Mouse (Mus musculus) olfactory bulb, adult 2 months (tissue): Measurements from ENCODE around the gene Dus2.

Experiments used
- CTCF ChIP-seq: fragments of 200-500 bp; IDR thresholded peaks from 2 replicates; pipeline ENCODE4 v1.5.1; 2012; ENCODE audit warnings: low read depth, mild to moderate bottlenecking, low read length, moderate library complexity; ENCODE audit not compliant: insufficient read depth
- POLR2A ChIP-seq: fragments of 200-500 bp; IDR thresholded peaks from 2 replicates; pipeline ENCODE4 v1.6.1; 2012; ENCODE audit warnings: mild to moderate bottlenecking, low read depth, low read length, moderate library complexity; ENCODE audit not compliant: insufficient read depth

DNA sequence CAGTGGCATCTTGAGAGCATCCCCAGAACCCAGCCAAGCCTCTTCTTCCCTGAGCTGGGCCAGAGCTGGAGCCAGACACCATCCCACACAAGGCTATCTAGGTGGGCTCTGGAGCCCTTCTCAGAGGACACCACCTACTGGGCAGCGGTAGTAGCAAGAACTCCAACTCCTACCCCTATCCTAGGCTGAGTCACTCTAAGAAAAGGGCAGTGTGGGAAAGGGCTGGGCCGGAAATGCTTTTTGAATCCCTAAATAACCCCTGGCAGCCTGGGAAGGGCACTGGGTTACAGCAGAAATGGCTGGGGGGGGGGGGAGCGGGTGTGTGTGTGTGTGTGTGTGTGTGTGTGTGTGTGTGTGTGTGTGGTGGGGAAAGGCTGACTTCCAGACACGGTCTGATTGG, 33.3 kb upstream of the Dus2 start:
- no peak for TF ChIP-seq POLR2A
- no peak for TF ChIP-seq CTCF
